Mouse (Mus musculus): Measurements from ENCODE around the gene Sgsm1.

- TF ChIP-seq POLR2A (IDR thresholded peaks at IDR 0.05; ENCODE audit: low read depth, low read length) (no peak), CTCF (IDR thresholded peaks at IDR 0.05; ENCODE audit: borderline replicate concordance, insufficient read depth, low read length) (no peak)
Measured at GRCm38 (mm10) chr5:113345781-113346180, 35.2 kb upstream of the Sgsm1 start.
